Mouse (Mus musculus) adrenal gland, postnatal 36 days (tissue): ENCODE measurements at regions not wholly inside any gene's neighbourhood (a gene's known extent, or its start where the extent isn't known, plus 50 kb on each side); places are given as distances from the start of the nearest gene placed in this dataset.

Experiments
- DNase-seq, 2 experiments: peaks; one replicate each; pipeline ENCODE4 v3.0.0; 2021; ENCODE audit warnings: mixed read lengths in 1 of 2

- no peak for DNase-seq
These were observed 52.0 kb downstream of the 4930426L09Rik start for GRCm38 (mm10) chr2:19049877-19050731.

- DNase-seq = no peak
These were observed 57.4 kb downstream of the 4930426L09Rik start for GRCm38 (mm10) chr2:19055500-19055899.

- DNase-seq = no peak
These were observed 59.7 kb downstream of the 4930426L09Rik start for GRCm38 (mm10) chr2:19057859-19058258.

DNA sequence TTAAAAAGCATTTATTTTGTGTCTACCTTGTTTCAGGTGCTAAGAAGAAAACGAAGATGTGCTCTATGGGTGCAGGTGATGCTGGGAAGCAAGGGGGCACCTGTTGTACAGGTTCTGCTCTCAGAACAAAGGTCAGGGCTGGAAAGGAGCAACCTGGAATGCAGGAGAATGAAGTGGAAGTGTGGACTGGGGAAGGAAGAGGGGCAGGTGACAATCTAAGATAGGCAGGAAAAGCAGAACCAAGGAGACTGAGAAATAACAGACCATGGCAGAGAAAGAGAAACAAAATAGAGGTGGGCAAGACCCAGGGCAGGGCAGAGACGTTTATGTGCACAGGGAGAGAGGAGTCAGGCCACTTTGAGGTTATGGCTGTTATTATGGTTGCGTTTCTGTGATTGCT, 60.6 kb downstream of the 4930426L09Rik start:
- no peak for DNase-seq

DNA sequence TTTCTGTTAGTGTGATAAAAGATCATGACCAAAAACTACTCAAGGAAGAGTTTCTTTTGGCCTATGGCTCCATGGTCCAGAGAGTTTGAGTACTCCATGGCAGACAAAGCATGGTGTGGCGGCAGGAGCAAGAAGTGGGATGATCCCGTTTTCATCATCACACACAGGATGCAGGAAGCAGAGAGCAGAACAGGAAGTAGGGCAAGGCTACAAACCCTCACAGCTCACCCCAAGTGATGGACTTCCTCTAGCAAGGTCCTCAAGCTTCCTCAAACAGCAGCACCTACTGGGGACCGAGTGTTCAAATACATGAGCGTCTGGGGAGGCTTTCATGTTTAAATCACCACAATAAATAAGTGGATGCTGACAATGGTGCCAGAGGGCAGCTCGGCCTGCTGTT, 61.1 kb downstream of the 4930426L09Rik start:
- DNase-seq = no peak

GRCm38 (mm10) chr2:19060218-19060915, 62.2 kb downstream of the 4930426L09Rik start:
- peak; percentile 21 to 36 for DNase-seq

GRCm38 (mm10) chr2:19064560-19065362, 66.6 kb downstream of the 4930426L09Rik start:
- DNase-seq = peak; percentile 60 to 73

- no peak for DNase-seq
These were observed 67.4 kb downstream of the 4930426L09Rik start for GRCm38 (mm10) chr2:19065511-19065910.

DNA sequence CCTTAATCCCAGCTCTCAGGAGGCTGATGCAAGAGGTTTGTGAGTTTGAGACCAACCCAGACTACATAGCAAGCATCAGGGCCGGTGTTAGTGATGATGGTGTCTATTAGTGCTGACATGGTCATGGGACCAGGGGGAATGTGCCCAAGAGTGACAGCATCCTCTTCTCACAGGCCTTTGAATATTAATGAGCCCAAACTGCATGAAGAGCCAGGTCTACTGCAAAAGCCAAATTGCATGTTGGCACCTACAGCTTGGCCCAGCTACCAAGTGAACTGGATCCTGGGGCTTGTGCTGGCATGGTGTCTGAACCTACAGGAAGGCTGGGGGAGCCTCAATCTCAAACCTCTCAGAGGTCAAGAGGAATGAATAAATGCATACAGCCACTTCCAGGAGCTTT, 70.0 kb downstream of the 4930426L09Rik start:
- DNase-seq = no peak

DNA sequence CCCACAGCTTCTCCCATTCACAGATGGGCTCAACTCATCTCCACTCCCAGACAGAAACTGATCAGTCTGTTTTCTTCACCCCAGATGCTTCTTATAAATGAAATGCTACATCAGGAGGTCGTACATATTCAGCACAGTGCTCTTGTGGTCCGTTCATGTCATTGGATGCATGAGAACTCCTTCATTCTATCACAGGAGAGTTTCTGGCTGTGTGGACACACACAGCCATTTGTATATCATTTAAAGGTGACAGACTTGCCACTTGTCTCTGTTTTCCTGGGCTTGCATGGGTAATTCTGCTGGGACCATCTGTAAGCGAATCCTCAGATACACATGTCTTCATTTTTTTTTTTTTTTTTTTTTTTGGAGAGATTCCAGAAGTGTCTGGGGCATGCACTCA, 85.7 kb downstream of the 4930426L09Rik start:
- DNase-seq = no peak

DNA sequence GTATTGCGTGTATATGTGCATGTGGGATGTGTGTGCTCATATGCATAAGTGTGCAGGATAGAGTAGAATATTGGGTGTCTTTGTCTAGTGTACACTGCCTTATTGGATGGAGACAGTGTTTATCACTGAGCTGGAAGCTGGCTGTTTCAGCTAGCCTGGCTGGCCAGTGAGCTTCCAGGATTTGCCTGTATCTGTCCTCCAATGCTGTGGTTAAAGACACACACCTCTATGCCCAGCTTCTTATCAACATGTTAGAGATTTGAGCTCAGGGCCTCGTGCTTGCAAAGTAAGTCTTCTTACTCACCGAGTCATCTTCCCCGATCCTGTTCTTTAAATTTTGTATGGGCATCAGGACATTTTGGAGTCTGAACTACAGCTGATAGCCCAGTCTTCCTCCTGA, 87.0 kb downstream of the 4930426L09Rik start:
- no peak for DNase-seq

- DNase-seq = no peak
These were observed 88.0 kb downstream of the 4930426L09Rik start for GRCm38 (mm10) chr2:19086167-19086566.

- DNase-seq = no peak
These were observed 88.5 kb downstream of the 4930426L09Rik start for GRCm38 (mm10) chr2:19086621-19087020.

- DNase-seq = no peak
These were observed 99.7 kb upstream of the Armc3 start for GRCm38 (mm10) chr2:19099384-19099783.

GRCm38 (mm10) chr2:19108753-19109152, 90.3 kb upstream of the Armc3 start:
- DNase-seq = no peak

DNA sequence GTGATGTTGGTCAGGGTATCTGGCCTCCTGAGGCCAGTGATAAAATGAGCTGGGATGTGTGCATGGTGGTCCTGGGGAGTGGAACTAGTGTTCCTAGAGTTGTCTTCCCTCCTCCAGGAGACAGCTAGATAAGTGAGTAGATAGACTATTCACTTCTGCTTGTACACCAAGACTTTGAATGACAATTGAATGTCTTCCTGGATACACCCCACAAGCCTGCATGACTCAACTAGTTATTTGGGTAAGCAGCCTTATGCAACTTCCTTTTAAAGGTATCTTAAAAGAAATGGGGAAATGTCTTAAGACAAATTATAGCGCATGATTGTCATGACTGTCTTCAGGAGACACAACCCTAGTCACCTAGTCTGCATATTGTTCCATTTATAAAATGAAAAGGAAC, 79.2 kb upstream of the Armc3 start:
- no peak for DNase-seq

DNA sequence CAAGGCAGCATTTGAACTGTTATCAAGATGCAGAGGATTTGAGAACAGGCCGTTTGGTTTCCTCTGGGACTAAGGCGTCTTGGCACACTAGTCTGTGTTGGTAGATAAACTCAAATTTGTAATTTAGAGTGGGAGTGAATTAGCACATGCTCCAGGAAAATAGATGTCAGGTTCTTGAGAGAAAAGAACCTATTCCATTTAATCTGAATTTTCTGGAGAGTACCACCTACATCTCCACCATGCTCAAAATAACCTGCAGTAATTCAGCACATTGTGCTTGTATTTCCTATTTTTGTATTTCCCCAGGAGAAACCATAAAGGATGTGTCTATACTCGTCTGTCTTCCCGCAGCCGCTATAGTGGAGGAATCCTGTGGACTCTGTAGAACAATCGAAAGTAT, 66.2 kb upstream of the Armc3 start:
- DNase-seq = no peak

DNA sequence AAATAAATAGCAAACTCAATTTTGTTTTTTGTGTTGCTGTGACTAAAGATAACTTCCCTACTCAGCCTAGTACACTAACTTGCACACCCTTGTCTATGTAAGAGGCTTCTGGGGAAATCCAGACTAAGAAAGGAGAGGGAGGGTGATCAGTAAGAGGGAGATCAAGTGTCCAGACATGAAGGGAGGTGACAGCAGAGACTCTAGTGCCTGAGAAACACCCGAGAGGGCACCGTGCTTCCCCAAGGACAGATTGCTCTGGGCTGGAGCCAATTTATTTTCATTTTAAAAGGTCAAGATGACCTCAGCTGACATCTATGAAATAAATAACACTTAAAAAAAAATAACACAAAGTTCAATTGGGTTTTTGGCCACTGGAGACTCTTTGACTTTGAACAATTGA, 56.5 kb upstream of the Armc3 start:
- peak; percentile 63 to 70 for DNase-seq

DNA sequence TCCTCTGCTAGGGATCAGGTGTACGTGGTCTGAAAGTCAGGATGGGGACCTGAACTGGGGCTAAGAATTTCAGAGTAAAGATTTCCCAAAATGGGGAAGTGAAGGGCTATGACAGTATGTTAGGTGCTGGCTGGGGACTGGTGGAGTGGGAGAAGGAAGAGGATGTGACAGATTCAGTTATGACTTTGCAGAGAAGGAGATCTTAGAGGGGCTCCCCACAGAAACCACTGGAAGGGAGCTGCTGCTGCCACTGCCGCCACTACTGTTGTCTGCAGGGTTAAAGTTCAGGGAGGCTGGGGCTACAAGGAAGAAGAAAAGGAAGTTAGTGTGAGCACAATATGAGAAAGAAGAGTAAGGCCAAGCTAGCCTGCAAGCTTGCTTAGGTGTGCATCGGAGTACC, 53.7 kb upstream of the Armc3 start:
- DNase-seq = no peak

DNA sequence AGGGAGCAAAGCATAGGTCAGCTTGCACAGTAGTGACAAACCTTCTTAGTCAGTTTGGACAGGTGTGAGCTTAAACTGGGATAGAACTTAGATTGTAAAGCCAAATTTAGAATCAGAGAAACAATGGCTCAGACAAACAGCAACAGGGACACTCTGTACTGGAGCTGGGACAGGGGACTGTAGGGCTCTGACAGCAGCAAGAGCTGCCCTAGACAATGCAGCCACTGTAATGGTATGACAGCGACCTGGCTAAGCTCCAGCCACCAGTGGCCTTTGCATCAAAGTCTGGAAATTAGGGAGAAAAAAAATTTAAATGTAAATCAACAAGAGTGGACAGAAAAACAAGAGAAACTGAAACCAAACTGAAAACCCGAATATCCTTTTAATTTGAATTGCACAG, 53.2 kb upstream of the Armc3 start:
- peak; percentile 63 to 68 for DNase-seq

DNA sequence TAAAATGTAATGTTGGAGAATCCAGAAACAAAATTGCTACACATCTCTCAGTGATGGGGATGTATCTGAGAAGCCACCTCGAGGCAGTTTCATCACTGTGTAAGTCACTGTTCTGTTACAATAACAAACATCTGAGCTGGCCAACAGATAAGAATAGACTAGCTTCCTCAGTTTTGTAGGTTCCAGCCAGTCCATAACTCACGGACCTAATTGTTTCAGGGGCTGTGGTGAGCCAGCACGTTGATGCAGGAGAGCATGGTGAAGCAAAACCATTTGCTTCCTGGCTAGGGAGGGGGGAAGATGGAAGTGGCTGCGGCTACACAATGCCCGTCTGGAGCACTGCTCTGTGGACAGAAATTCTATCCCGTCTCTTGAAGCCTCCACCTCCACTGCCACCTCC, 52.8 kb upstream of the Armc3 start:
- DNase-seq = no peak

DNA sequence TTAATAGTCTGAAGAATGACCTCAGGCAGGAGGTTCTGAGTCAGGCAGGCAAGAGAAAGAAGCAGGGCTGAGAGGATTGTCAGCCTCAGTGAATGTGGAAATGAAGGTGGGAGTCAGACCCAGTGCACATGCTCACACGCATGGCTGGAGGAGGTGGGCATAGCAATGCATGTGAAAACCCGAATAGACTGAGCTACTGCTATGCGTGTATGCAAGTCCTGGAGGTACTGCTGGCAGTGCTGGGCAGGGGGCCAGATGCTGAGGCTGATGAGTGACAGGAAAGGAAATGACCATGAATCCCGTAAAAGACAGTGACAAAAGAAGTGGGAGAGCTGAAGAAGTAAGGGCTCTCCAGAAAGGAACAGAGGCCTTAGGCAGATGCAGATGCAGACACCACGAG, 50.3 kb upstream of the Armc3 start:
- DNase-seq = peak; percentile 67 to 72
